Mouse (Mus musculus) bone marrow macrophage, adult 2 months (primary cell): ENCODE measurements around the gene Zfp607b. TPM values are rescaled to one million over a fixed set of nuclear protein-coding genes. Genes with fewer than 3 reads are reported as not detected.

Source experiments
- H3K27ac ChIP-seq: 2 replicates; pipeline ENCODE4 v1.5.1; 2012; ENCODE audit warnings: low read depth, low read length; ENCODE audit not compliant: insufficient read depth
- H3K4me1 ChIP-seq: 2 replicates; pipeline ENCODE4 v1.6.1; 2012; ENCODE audit warnings: low read length; ENCODE audit not compliant: control insufficient read depth, insufficient read depth
- H3K4me3 ChIP-seq: 2 replicates; pipeline ENCODE4 v1.5.1; 2012; ENCODE audit warnings: mild to moderate bottlenecking, low read length, moderate library complexity; ENCODE audit not compliant: insufficient read depth
- CTCF ChIP-seq: IDR thresholded peaks from 2 replicates; pipeline ENCODE4 v1.5.1; 2012; ENCODE audit warnings: low read depth, mild to moderate bottlenecking, low read length, moderate library complexity
- POLR2A ChIP-seq: IDR thresholded peaks from 2 replicates; pipeline ENCODE4 v1.6.1; 2012; ENCODE audit warnings: mild to moderate bottlenecking, low read depth, low read length, borderline replicate concordance
- polyA plus RNA-seq: library from polyadenylated mRNA; stranded (reverse); fragments of >200 nt; gene quantifications from 2 replicates; pipeline ENCODE4 v1.2.4, GENCODE M21; 2012; ENCODE audit not compliant: missing spikeins, insufficient read depth, insufficient read length

The Zfp607b gene
- 4.8 and 5.6 TPM in 2 replicates for polyA plus RNA-seq

- Histone ChIP-seq H3K4me3 (peak within 1 kb of the TSS; percentile 79), H3K27ac (peak within 1 kb of the TSS; percentile 21), H3K4me1 (peaks cover 9% of the 10 kb centered on the region)
- no peak for TF ChIP-seq POLR2A
- TF ChIP-seq CTCF = no peak
Observed at GRCm38 (mm10) chr7:27688815-27689612, at the start of gene Zfp607b. Gene Zfp607b (plus strand): TSS chr7:27689340.

DNA sequence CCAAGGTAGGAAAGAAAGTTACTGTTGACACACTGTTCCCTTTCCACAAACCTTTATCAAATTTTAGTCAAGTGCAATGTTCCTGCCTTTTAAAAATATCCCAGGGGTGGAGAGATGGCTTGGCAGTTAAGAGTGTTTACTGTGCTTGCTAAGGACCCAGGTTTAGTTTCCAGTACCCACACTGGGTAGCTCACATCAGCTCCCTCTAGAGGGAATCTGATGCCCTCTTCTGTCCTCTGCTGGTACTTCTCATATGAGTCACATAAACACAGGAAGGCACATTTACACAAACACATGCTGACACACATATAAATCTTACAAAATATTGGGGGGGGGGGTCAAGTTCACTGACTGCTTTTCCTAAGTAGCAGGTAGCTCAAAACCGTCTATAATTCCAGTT lies 44.7 kb upstream of the Zfp607b start:
- H3K4me3 ChIP-seq = no peak overlapping the region
- H3K27ac ChIP-seq = no peak overlapping the region
- TF ChIP-seq POLR2A (no peak), CTCF (no peak)
- H3K4me1 ChIP-seq = no peaks in the 10 kb centered on the region

- Histone ChIP-seq H3K4me3 (no peak overlapping the region), H3K4me1 (peaks cover 3% of the 10 kb centered on the region; the same call in 1 of the 2 replicates), H3K27ac (no peak overlapping the region)
- TF ChIP-seq POLR2A = no peak
- TF ChIP-seq CTCF = no peak
Observed at GRCm38 (mm10) chr7:27646516-27646915, 42.6 kb upstream of the Zfp607b start.

GRCm38 (mm10) chr7:27647281-27648002 lies 41.7 kb upstream of the Zfp607b start:
- Histone ChIP-seq H3K4me3 (no peak overlapping the region), H3K27ac (no peak overlapping the region), H3K4me1 (peaks cover 3% of the 10 kb centered on the region; the same call in 1 of the 2 replicates)
- no peak for TF ChIP-seq POLR2A
- no peak for TF ChIP-seq CTCF

DNA sequence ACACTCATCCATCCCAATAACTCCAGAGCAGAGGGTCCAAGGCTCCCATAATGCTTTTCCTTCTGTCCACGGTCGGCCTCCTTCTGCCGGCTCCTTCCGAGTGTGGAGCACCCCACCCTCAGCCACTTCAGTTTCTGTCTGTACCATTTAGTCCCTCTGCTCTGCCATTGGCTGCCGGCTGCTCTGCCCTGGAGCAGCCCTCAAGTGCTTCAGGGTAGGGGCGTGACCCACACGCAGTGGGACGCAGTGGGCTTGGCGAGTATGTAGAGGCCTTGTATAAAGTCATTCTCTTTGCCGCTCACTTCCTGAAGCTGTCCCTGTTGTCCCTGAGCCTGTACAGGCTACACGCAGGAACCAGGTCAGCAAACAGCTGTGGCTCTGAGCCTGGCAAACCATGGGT lies 39.4 kb upstream of the Zfp607b start:
- Histone ChIP-seq H3K4me1 (peaks cover 3% of the 10 kb centered on the region; the same call in 1 of the 2 replicates), H3K4me3 (no peak overlapping the region), H3K27ac (no peak overlapping the region)
- TF ChIP-seq POLR2A = no peak
- no peak for TF ChIP-seq CTCF

DNA sequence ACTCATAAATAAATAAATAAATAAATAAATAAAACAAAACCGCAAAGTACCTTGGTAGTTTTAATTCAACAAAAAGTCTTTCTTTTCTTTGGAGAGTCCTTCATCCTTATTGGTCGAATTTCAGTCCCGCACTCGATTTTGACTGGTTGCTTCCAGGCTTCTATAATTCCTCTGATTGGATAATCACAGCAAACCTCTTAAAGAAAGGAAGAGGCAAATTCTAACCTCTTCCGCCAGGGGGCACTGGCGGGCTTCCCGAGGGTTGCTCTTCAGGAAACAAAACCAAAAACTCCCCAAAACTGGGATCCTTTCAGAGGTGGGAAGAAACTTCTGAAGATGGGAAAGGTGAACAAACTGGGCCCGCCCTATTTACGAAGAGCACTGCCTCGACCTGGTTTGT lies 38.2 kb upstream of the Zfp607b start:
- TF ChIP-seq POLR2A = no peak
- peak; percentile 90 for TF ChIP-seq CTCF
- H3K4me3 ChIP-seq = no peak overlapping the region
- H3K27ac ChIP-seq = no peak overlapping the region
- peaks cover 3% of the 10 kb centered on the region; the same call in 1 of the 2 replicates for H3K4me1 ChIP-seq

- no peak within 1 kb of the TSS for H3K27ac ChIP-seq
- peaks cover 3% of the 10 kb centered on the region; the same call in 1 of the 2 replicates for H3K4me1 ChIP-seq
- TF ChIP-seq POLR2A (no peak), CTCF (no peak)
- H3K4me3 ChIP-seq = no peak within 1 kb of the TSS
Observed at GRCm38 (mm10) chr7:27653681-27654437, 35.3 kb upstream of the Zfp607b start, which contains the start of gene Ttc9b. Gene Ttc9b (plus strand): TSS chr7:27653915.

GRCm38 (mm10) chr7:27654607-27655276 lies 34.4 kb upstream of the Zfp607b start:
- Histone ChIP-seq H3K4me3 (no peak overlapping the region), H3K27ac (no peak overlapping the region), H3K4me1 (peaks cover 3% of the 10 kb centered on the region; the same call in 1 of the 2 replicates)
- TF ChIP-seq POLR2A (no peak), CTCF (peak; percentile 78)

DNA sequence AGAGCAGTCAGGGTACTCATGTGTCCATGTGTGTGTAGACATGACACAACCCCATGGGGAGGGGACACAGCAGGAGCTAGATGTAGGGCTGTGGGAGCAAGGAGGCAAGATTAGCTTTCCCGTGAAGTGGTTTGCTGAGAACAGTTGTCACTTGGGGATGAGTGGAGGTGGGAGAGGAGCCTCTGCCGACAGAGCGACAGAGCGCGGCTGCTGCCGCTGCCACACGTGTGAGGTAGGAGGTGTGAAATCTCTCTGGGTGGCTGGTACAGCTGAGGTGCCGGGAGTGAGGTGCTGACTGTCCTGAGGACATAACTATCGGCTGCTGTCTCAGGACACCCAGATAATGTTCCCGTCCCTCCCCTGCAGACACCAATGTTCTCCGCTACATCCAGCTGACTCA lies 33.6 kb upstream of the Zfp607b start:
- no peak for TF ChIP-seq POLR2A
- TF ChIP-seq CTCF = no peak
- H3K4me3 ChIP-seq = no peak overlapping the region
- no peak overlapping the region for H3K27ac ChIP-seq
- H3K4me1 ChIP-seq = no peaks in the 10 kb centered on the region
